Mouse (Mus musculus): ENCODE data around the gene Olfr533. TPM values are rescaled to one million over a fixed set of nuclear protein-coding genes. Genes with fewer than 3 reads are reported as not detected.
"Not testable (repeated sequence)": the region's sequence is repeated elsewhere in the genome, so short reads cannot be mapped to it uniquely, and the experiment has no call there.

Gene Olfr533
- polyA plus RNA-seq, 1 experiment: not detected

GRCm38 (mm10) chr7:140494702-140495101 is 31.5 kb downstream of the Olfr533 start:
- H3K4me1 ChIP-seq (ENCODE audit: control insufficient read depth, insufficient read depth, insufficient read length, low read length): no peaks in the 10 kb centered on the region
- no peaks in the 10 kb centered on the region for H3K36me3 ChIP-seq (ENCODE audit: control insufficient read depth, insufficient read depth, low read length)
- peaks cover 3% of the 10 kb centered on the region; the same call in 1 of the 2 replicates for H3K27me3 ChIP-seq (ENCODE audit: control insufficient read depth, insufficient read depth, low read length)
- no peak for TF ChIP-seq POLR2A (IDR thresholded peaks at IDR 0.05; ENCODE audit: low read depth, low read length)
- no peak for TF ChIP-seq CTCF (IDR thresholded peaks at IDR 0.05; ENCODE audit: extremely low read depth, insufficient read length, insufficient replicate concordance, low read depth, low read length)
- no peak overlapping the region for H3K27ac ChIP-seq (ENCODE audit: insufficient read depth, low read depth, low read length)
- no peak overlapping the region for H3K4me3 ChIP-seq (ENCODE audit: low read depth, low read length)

- not testable (repeated sequence) for H3K36me3 ChIP-seq (ENCODE audit: control insufficient read depth, insufficient read depth, low read length); H3K4me1 ChIP-seq (ENCODE audit: control insufficient read depth, insufficient read depth, insufficient read length, low read length); H3K27ac ChIP-seq (ENCODE audit: insufficient read depth, low read depth, low read length); H3K27me3 ChIP-seq (ENCODE audit: control insufficient read depth, insufficient read depth, low read length); H3K4me3 ChIP-seq (ENCODE audit: low read depth, low read length)
- WGBS: 72% methylated on average over 2 of the region's 2 CpGs
These were observed 44.3 kb downstream of the Olfr533 start, which contains the start of gene Olfr536 for GRCm38 (mm10) chr7:140507346-140508021. Olfr536 (minus strand) TSS chr7:140507396.

Other genes starting within 250 kb of the Olfr533 start
- gene Cd163l1, start 245.1 kb upstream of the Olfr533 start, polyA plus RNA-seq (2012; rRNA removed): 0.22 and 1.2 TPM in 2 replicates
- 0.18 and 0.28 TPM in 2 replicates for gene 5830411N06Rik, start 216.1 kb upstream of the Olfr533 start, polyA plus RNA-seq (2012; rRNA removed)
- gene Olfr525, start 142.5 kb upstream of the Olfr533 start, polyA plus RNA-seq (2012; rRNA removed): not detected in 2 replicates
- not detected in 2 replicates for gene Olfr527, start 129.4 kb upstream of the Olfr533 start, polyA plus RNA-seq (2012; rRNA removed)
- 0.36 and 1.6 TPM in 2 replicates for gene Olfr60, start 101.7 kb upstream of the Olfr533 start, polyA plus RNA-seq (2012; rRNA removed)
- not detected in 2 replicates for gene Olfr530, start 87.0 kb upstream of the Olfr533 start, polyA plus RNA-seq (2012; rRNA removed)
- gene Olfr531, start 60.5 kb upstream of the Olfr533 start, polyA plus RNA-seq (2012; rRNA removed): 0.04 TPM in 1 of 2 replicates, not detected in the other
- not detected in 2 replicates for gene Olfr532, start 41.7 kb upstream of the Olfr533 start, polyA plus RNA-seq (2012; rRNA removed)
- gene Olfr535, start 20.8 kb downstream of the Olfr533 start, polyA plus RNA-seq (2012; rRNA removed): not detected in 2 replicates
- not detected in 2 replicates for gene Olfr536, start 44.0 kb downstream of the Olfr533 start, polyA plus RNA-seq (2012; rRNA removed)
- not detected in 2 replicates for gene Olfr538, start 104.5 kb downstream of the Olfr533 start, polyA plus RNA-seq (2012; rRNA removed)
- gene Olfr46, start 137.9 kb downstream of the Olfr533 start, polyA plus RNA-seq (2012; rRNA removed): not detected in 2 replicates
- not detected in 2 replicates for gene Olfr61, start 165.6 kb downstream of the Olfr533 start, polyA plus RNA-seq (2012; rRNA removed)
- not detected in 2 replicates for gene Olfr53, start 183.1 kb downstream of the Olfr533 start, polyA plus RNA-seq (2012; rRNA removed)
- not detected in 2 replicates for gene Olfr539, start 196.6 kb downstream of the Olfr533 start, polyA plus RNA-seq (2012; rRNA removed)
- gene Olfr45, start 218.6 kb downstream of the Olfr533 start, polyA plus RNA-seq (2012; rRNA removed): not detected in 2 replicates
- not detected in 2 replicates for gene Olfr541, start 233.9 kb downstream of the Olfr533 start, polyA plus RNA-seq (2012; rRNA removed)